Mouse (Mus musculus) neural tube, embryonic 12.5 days (tissue): Measurements from ENCODE around the gene Hacd4. TPM values are rescaled to one million over a fixed set of nuclear protein-coding genes. Genes with fewer than 3 reads are reported as not detected.
"Not testable (repeated sequence)": the region's sequence is repeated elsewhere in the genome, so short reads cannot be mapped to it uniquely, and the experiment has no call there.

Experiments
- ATAC-seq: fragments of 200-750 bp; cut with Nextera tagmentation; 2 replicates; pipeline ENCODE4 v1.8.0; 2017; ENCODE audit warnings: low read depth, mild to moderate bottlenecking, moderate TSS enrichment, moderate library complexity; ENCODE audit not compliant: low FRiP score
- H3K27ac ChIP-seq: fragments of 300-500 bp; sonication (generic); 2 replicates; pipeline ENCODE4 v1.5.1; 2016
- H3K27me3 ChIP-seq: fragments of 300-500 bp; sonication (generic); replicated peaks from 2 replicates; pipeline ENCODE4 v1.6.1; 2016; ENCODE audit warnings: mild to moderate bottlenecking
- H3K36me3 ChIP-seq: fragments of 300-500 bp; sonication (generic); 2 replicates; pipeline ENCODE4 v1.6.1; 2016; ENCODE audit warnings: mild to moderate bottlenecking
- H3K4me1 ChIP-seq: fragments of 300-500 bp; sonication (generic); 2 replicates; pipeline ENCODE4 v1.6.1; 2016
- H3K4me2 ChIP-seq: fragments of 300-500 bp; sonication (generic); replicated peaks from 2 replicates; pipeline ENCODE4 v1.6.1; 2016; ENCODE audit warnings: mild to moderate bottlenecking
- H3K4me3 ChIP-seq: fragments of 300-500 bp; sonication (generic); 2 replicates; pipeline ENCODE4 v1.5.1; 2016
- H3K9ac ChIP-seq: fragments of 300-500 bp; sonication (generic); 2 replicates; pipeline ENCODE4 v1.6.1; 2016; ENCODE audit warnings: mild to moderate bottlenecking
- H3K9me3 ChIP-seq: fragments of 300-500 bp; sonication (generic); 2 replicates; pipeline ENCODE4 v1.6.1; 2016; ENCODE audit warnings: mild to moderate bottlenecking
- WGBS: fragments of 180-500 bp; shearing (Covaris S2); methylation state at CpG from one replicate; pipeline ENCODE4 v1.1.7; 2016; 5-methylcytosine and 5-hydroxymethylcytosine counted together
- polyA plus RNA-seq: library from polyadenylated mRNA; unstranded; fragments of >200 nt; fragmentation: Nextera tagmentation; extraction: Ambion mirVana; gene quantifications from 2 replicates; pipeline ENCODE4 v1.2.1, GENCODE M21; 2016

Gene Hacd4
- polyA plus RNA-seq, 1 experiment from 2014 or later = 3.8 TPM

DNA sequence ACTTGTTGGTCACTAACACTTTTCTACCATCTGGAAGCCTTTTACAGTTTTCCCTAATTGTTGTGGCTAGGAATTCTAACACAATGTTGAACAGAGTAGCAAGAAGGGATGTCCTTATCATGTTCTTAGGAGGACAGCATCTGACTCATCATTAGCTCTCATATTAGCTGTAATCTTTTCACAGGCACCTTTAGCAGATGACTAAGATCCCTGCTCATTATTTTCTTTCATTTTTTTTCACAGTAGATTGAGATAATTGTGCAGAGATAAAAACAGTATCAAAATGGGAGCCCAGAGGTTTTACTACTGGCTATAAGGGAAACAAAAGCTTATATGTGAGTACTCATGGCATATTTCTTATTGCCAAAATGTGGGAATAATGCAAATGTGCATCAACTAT, 14.2 kb downstream of the Hacd4 start:
- no peaks in the 10 kb centered on the region for H3K36me3 ChIP-seq
- no peaks in the 10 kb centered on the region for H3K27me3 ChIP-seq
- H3K4me1 ChIP-seq = no peaks in the 10 kb centered on the region
- no peak overlapping the region for H3K9ac ChIP-seq
- H3K4me2 ChIP-seq = no peak overlapping the region
- ATAC-seq = no peak
- no peak overlapping the region for H3K27ac ChIP-seq
- no peak overlapping the region for H3K4me3 ChIP-seq
- H3K9me3 ChIP-seq = no peaks in the 10 kb centered on the region

- Histone ChIP-seq H3K9ac (no peak overlapping the region), H3K4me1 (no peaks in the 10 kb centered on the region), H3K27ac (no peak overlapping the region), H3K4me2 (no peak overlapping the region), H3K9me3 (no peaks in the 10 kb centered on the region), H3K4me3 (no peak overlapping the region), H3K27me3 (no peaks in the 10 kb centered on the region), H3K36me3 (no peaks in the 10 kb centered on the region)
- 96% methylated on average over 5 of the region's 5 CpGs for WGBS
- ATAC-seq = no peak
Measured at GRCm38 (mm10) chr4:88419378-88419777, 19.4 kb downstream of the Hacd4 start.

GRCm38 (mm10) chr4:88415017-88415416, 23.7 kb downstream of the Hacd4 start:
- no peak for ATAC-seq
- H3K27me3 ChIP-seq = no peaks in the 10 kb centered on the region
- no peak overlapping the region for H3K4me3 ChIP-seq
- no peak overlapping the region for H3K4me2 ChIP-seq
- 49% methylated on average over 2 of the region's 2 CpGs for WGBS
- no peaks in the 10 kb centered on the region for H3K9me3 ChIP-seq
- no peaks in the 10 kb centered on the region for H3K4me1 ChIP-seq
- H3K27ac ChIP-seq = no peak overlapping the region
- H3K9ac ChIP-seq = no peak overlapping the region
- H3K36me3 ChIP-seq = no peaks in the 10 kb centered on the region

DNA sequence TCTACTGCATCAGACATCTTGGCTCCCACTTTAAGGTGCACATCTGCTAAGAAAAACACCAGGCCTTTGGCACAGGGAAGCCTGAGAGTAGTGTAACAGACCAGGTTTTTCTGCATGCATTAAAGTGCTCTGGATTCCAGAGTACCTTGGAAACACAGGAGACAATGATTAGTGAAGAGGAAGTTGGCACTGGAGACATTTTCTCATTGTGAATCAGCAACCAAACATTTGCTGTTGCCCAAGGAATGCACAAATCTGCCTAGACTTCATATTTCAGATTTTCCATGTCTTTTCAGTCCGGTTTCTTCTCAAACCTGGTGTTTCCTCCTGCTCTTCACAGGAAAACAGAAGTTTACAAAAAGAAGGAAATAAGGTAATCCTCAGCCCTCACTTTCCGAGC, 26.4 kb downstream of the Hacd4 start:
- no peak overlapping the region for H3K4me3 ChIP-seq
- ATAC-seq = no peak
- WGBS = 88% methylated on average over 2 of the region's 2 CpGs

GRCm38 (mm10) chr4:88409279-88409678, 29.4 kb downstream of the Hacd4 start:
- no peaks in the 10 kb centered on the region for H3K27me3 ChIP-seq
- H3K9me3 ChIP-seq = no peaks in the 10 kb centered on the region
- 96% methylated on average over 4 of the region's 4 CpGs for WGBS
- ATAC-seq = no peak
- H3K4me1 ChIP-seq = peaks cover 5% of the 10 kb centered on the region
- no peak overlapping the region for H3K4me3 ChIP-seq
- H3K9ac ChIP-seq = no peak overlapping the region
- no peaks in the 10 kb centered on the region; the same call in 1 of the 2 replicates for H3K36me3 ChIP-seq
- H3K4me2 ChIP-seq = no peak overlapping the region
- H3K27ac ChIP-seq = no peak overlapping the region

More for the DNA sequence above, 26.4 kb downstream of the Hacd4 start:
- H3K27ac ChIP-seq = no peak overlapping the region
- H3K9ac ChIP-seq = no peak overlapping the region
- no peaks in the 10 kb centered on the region for H3K4me1 ChIP-seq
- H3K9me3 ChIP-seq = no peaks in the 10 kb centered on the region
- H3K27me3 ChIP-seq = no peaks in the 10 kb centered on the region
- no peaks in the 10 kb centered on the region for H3K36me3 ChIP-seq
- no peak overlapping the region for H3K4me2 ChIP-seq

GRCm38 (mm10) chr4:88406887-88407696, 31.6 kb downstream of the Hacd4 start:
- no peaks in the 10 kb centered on the region for H3K9me3 ChIP-seq
- H3K27ac ChIP-seq = no peak overlapping the region
- no peak overlapping the region for H3K4me3 ChIP-seq
- WGBS = 82% methylated on average over 4 of the region's 4 CpGs
- H3K36me3 ChIP-seq = no peaks in the 10 kb centered on the region; the same call in 1 of the 2 replicates
- peaks cover 5% of the 10 kb centered on the region for H3K4me1 ChIP-seq
- H3K9ac ChIP-seq = no peak overlapping the region
- no peaks in the 10 kb centered on the region for H3K27me3 ChIP-seq
- H3K4me2 ChIP-seq = no peak overlapping the region
- ATAC-seq = peak; percentile 90

DNA sequence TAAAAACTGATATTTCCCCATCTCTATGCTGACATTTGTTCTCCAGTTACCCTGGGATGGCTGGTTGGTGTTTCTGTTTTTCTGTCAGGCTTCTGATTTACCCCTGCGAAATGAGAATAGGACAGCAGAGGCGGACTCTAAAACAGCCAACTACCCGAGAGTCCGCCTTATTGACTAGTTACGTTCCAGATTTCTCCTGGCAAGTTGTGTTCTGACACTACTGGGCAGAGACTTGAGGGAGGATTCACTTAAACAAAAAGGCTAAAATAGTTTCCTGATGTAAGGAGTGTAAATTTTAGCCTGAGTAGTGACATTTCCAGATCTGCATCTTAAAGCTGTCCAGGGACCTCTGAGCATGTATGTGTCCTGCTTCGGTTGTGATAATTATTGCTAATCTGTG, 35.8 kb downstream of the Hacd4 start:
- no peak for ATAC-seq
- Histone ChIP-seq H3K27ac (no peak overlapping the region), H3K27me3 (no peaks in the 10 kb centered on the region), H3K4me3 (no peak overlapping the region), H3K4me2 (no peak overlapping the region), H3K36me3 (no peaks in the 10 kb centered on the region; the same call in 1 of the 2 replicates), H3K9ac (no peak overlapping the region), H3K4me1 (peaks cover 5% of the 10 kb centered on the region), H3K9me3 (no peaks in the 10 kb centered on the region)
- WGBS = 91% methylated on average over 6 of the region's 6 CpGs

- ATAC-seq = no peak
- 85% methylated on average over 7 of the region's 7 CpGs for WGBS
- no peaks in the 10 kb centered on the region for H3K4me1 ChIP-seq
- no peak overlapping the region for H3K4me2 ChIP-seq
- no peak overlapping the region for H3K4me3 ChIP-seq
- H3K27me3 ChIP-seq = no peaks in the 10 kb centered on the region
- H3K36me3 ChIP-seq = no peaks in the 10 kb centered on the region
- H3K27ac ChIP-seq = no peak overlapping the region
- no peaks in the 10 kb centered on the region for H3K9me3 ChIP-seq
- H3K9ac ChIP-seq = no peak overlapping the region
Measured at GRCm38 (mm10) chr4:88400992-88401313, 37.8 kb downstream of the Hacd4 start.

DNA sequence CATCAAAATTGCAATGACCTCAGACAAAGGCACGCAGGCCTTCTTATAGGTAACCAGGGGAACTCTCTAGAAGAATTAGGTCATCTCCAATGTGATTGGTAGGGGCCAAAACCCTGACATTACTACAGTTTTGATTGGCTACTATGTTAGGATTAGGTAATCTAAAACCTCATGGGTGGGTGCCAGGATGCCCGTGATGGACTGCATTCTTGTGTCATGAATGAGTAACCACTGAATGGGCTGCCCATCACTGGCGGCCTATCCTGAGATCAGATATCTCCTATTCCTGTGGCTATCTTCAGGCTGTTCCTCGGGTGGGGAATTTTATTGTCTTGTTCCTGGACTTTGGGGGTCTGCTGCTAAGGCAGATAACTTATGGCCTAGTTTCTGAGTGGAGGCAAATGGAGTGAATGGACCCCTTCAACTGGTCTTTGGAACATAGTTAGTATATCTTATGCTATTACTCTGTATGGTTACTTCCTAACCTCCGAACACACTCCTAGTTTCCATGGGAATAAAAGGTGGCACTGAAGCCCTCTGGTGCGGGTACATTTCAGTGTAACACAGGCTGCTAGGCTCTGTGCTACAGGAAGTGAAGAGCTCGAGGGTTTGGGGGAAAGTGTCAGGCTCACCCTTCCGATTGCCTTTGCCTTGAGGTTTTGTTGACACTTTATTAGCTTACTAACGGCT, 38.3 kb downstream of the Hacd4 start:
- no peak overlapping the region for H3K4me3 ChIP-seq
- WGBS = 81% methylated on average over 9 of the region's 9 CpGs
- no peak overlapping the region for H3K27ac ChIP-seq
- no peaks in the 10 kb centered on the region for H3K4me1 ChIP-seq
- no peaks in the 10 kb centered on the region for H3K27me3 ChIP-seq
- no peak overlapping the region for H3K4me2 ChIP-seq
- no peak for ATAC-seq
- no peaks in the 10 kb centered on the region for H3K9me3 ChIP-seq
- H3K36me3 ChIP-seq = no peaks in the 10 kb centered on the region
- H3K9ac ChIP-seq = no peak overlapping the region

DNA sequence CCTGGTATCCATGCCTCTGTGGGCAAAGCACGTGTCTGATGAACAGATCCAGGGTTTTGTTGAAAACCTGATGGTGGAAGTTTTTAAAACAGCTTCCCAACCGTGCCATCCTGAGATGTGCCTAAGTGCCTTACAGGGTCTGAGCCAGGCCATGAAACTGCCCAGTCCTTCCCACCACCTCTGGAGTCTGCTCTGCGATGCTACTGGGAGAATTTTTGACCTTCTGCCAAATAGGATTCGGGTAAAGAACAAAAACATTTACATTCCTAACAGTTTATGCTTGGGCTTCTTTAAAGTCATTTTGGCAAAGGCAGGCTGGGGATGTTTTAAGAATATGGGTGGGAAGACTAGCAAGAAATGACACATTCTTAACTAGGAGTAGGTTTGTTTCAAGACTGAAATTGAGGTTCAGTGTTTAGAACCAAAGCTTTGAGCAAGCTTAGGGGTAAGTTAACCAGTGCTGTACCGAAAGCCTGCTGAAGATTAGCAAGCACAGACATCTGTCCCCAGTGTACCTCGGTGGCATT, 41.7 kb downstream of the Hacd4 start:
- no peak for ATAC-seq
- Histone ChIP-seq H3K27me3 (no peaks in the 10 kb centered on the region), H3K4me1 (no peaks in the 10 kb centered on the region), H3K9ac (no peak overlapping the region), H3K4me2 (no peak overlapping the region), H3K36me3 (peaks cover 2% of the 10 kb centered on the region; the same call in 1 of the 2 replicates), H3K27ac (no peak overlapping the region), H3K9me3 (no peaks in the 10 kb centered on the region), H3K4me3 (no peak overlapping the region)
- WGBS = 89% methylated on average over 6 of the region's 6 CpGs

DNA sequence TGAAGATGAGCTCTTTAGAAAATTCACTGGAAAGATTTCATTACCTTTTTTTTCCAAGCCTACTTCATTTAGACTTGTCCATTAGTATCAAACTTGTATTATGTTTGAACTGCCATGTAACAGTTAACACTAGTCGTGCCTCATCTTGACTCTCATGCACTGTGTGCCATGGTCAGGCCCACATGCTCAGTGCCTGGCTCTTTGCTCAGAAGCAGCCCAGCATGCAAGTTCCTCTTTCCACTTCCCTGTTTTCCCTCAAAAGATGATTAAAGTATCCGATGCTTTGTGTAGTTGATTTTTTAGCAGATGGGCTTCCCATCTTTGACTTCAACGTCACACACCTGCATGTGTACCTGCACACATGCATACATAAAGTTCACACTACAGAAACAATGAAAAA, 43.0 kb downstream of the Hacd4 start:
- Histone ChIP-seq H3K36me3 (peaks cover 2% of the 10 kb centered on the region; the same call in 1 of the 2 replicates), H3K27me3 (no peaks in the 10 kb centered on the region), H3K9ac (no peak overlapping the region), H3K27ac (no peak overlapping the region), H3K4me2 (no peak overlapping the region), H3K4me3 (no peak overlapping the region), H3K9me3 (no peaks in the 10 kb centered on the region), H3K4me1 (no peaks in the 10 kb centered on the region)
- WGBS = 98% methylated on average over 3 of the region's 3 CpGs
- no peak for ATAC-seq

- WGBS = 52% methylated on average over 1 of the region's 1 CpGs
- not testable (repeated sequence) for H3K27ac ChIP-seq, H3K27me3 ChIP-seq, H3K36me3 ChIP-seq, H3K9me3 ChIP-seq, H3K4me1 ChIP-seq, H3K4me2 ChIP-seq, H3K4me3 ChIP-seq, ATAC-seq, H3K9ac ChIP-seq
Measured at GRCm38 (mm10) chr4:88390596-88390995, 48.1 kb downstream of the Hacd4 start.
